ENCODE assay signal across 12 mouse cellular contexts in genomic region chr1:179059286-179060112, GRCm38 (mm10).
A peak's percentile ranks its signal among the peaks of the same experiment; 100 is the strongest.
DNase-seq lines count a peak whose midpoint lies in the region; ATAC-seq lines count a peak whose summit lies in the region.
"Had no signal": no experiment of that assay in that cellular context is flagged by ENCODE, and none has a peak within 500 bp of the region (broad histone marks: within the 10 kb centered on the region; RNA-seq: fewer than 3 reads in every experiment).

No protein-coding gene starts in this region.

- peaks cover 39% of the 10 kb centered on the region for H3K4me1 ChIP-seq in hindbrain, embryonic 13.5 days (replicated peaks)
- peaks cover 6% of the 10 kb centered on the region; the same call in 1 of the 2 replicates for H3K4me1 ChIP-seq in hindbrain, embryonic 11.5 days (replicated peaks; ENCODE audit: control insufficient read depth, insufficient read depth, low read length)
- H3K4me1 ChIP-seq in embryonic facial prominence, embryonic 12.5 days: peaks cover 65% of the 10 kb centered on the region
- peaks cover 75% of the 10 kb centered on the region for H3K4me1 ChIP-seq in limb, embryonic 10.5 days
- H3K4me1 ChIP-seq: megakaryocyte, embryonic 14.5 days had no signal

- peak overlapping the region; percentile 53; the same call in 1 of the 2 replicates for H3K27ac ChIP-seq in hindbrain, embryonic 13.5 days
- H3K27ac ChIP-seq in hindbrain, embryonic 11.5 days (ENCODE audit: low read depth, low read length): no peak overlapping the region
- H3K27ac ChIP-seq in embryonic facial prominence, embryonic 12.5 days: peak overlapping the region; percentile 90
- H3K27ac ChIP-seq in limb, embryonic 10.5 days: peak overlapping the region; percentile 88
- H3K27ac ChIP-seq: neural tube, embryonic 12.5 days had no signal

- H3K9me3 ChIP-seq in hindbrain, embryonic 13.5 days: no peaks in the 10 kb centered on the region
- no peaks in the 10 kb centered on the region for H3K9me3 ChIP-seq in hindbrain, embryonic 11.5 days (ENCODE audit: control insufficient read depth, low read length)
- H3K9me3 ChIP-seq in embryonic facial prominence, embryonic 12.5 days: no peaks in the 10 kb centered on the region
- H3K9me3 ChIP-seq in limb, embryonic 10.5 days (replicated peaks): no peaks in the 10 kb centered on the region
- H3K9me3 ChIP-seq: neural tube, embryonic 12.5 days had no signal

- no peaks in the 10 kb centered on the region for H3K27me3 ChIP-seq in hindbrain, embryonic 13.5 days
- H3K27me3 ChIP-seq in hindbrain, embryonic 11.5 days (ENCODE audit: control insufficient read depth, insufficient read depth, low read length): no peaks in the 10 kb centered on the region
- no peaks in the 10 kb centered on the region for H3K27me3 ChIP-seq in embryonic facial prominence, embryonic 12.5 days
- H3K27me3 ChIP-seq in limb, embryonic 10.5 days (ENCODE audit: low read depth, poor library complexity, severe bottlenecking): no peaks in the 10 kb centered on the region
- H3K27me3 ChIP-seq: megakaryocyte, embryonic 14.5 days; neural tube, embryonic 12.5 days had no signal

- no peak for DNase-seq in hindbrain, embryonic 11.5 days (ENCODE audit: low spot score)
- DNase-seq in ZHBTc4 (ENCODE audit: low read depth, low spot score): peak; percentile 63
- peak; percentile 58 for DNase-seq in limb, embryonic 10.5 days (ENCODE audit: low spot score)
- no peak for DNase-seq in thymus, postnatal 4 days
- DNase-seq: adrenal gland, adult 2 months; left cerebral cortex, postnatal 4 days; thymus, postnatal 14 days had no signal

- 81% methylated on average over 15 of the region's 15 CpGs for WGBS in hindbrain, embryonic 13.5 days
- WGBS in hindbrain, embryonic 11.5 days: 86% methylated on average over 15 of the region's 15 CpGs
- WGBS in embryonic facial prominence, embryonic 12.5 days: 44% methylated on average over 15 of the region's 15 CpGs
- WGBS in limb, embryonic 10.5 days: 59% methylated on average over 15 of the region's 15 CpGs

- no peak overlapping the region for H3K9ac ChIP-seq in hindbrain, embryonic 13.5 days
- no peak overlapping the region for H3K9ac ChIP-seq in hindbrain, embryonic 11.5 days (ENCODE audit: low read depth, low read length)
- H3K9ac ChIP-seq in embryonic facial prominence, embryonic 12.5 days: no peak overlapping the region
- H3K9ac ChIP-seq: neural tube, embryonic 12.5 days had no signal

- no peak for ATAC-seq in hindbrain, embryonic 13.5 days (ENCODE audit: low FRiP score)
- ATAC-seq in hindbrain, embryonic 11.5 days (ENCODE audit: low FRiP score): no peak
- no peak for ATAC-seq in embryonic facial prominence, embryonic 12.5 days (ENCODE audit: insufficient number of reproducible peaks, insufficient read depth, low FRiP score, low TSS enrichment)
- no peak for ATAC-seq in activated CD4-positive, CD25-positive, alpha-beta regulatory T cell, adult 4 months

- no peak overlapping the region for H3K4me2 ChIP-seq in hindbrain, embryonic 13.5 days
- H3K4me2 ChIP-seq in hindbrain, embryonic 11.5 days (replicated peaks; ENCODE audit: low read depth, low read length): no peak overlapping the region
- 0 out of 2 replicates have a peak overlapping the region, but pooled peaks have one; percentile 4 for H3K4me2 ChIP-seq in embryonic facial prominence, embryonic 12.5 days (replicated peaks)

- no peak overlapping the region for H3K4me3 ChIP-seq in hindbrain, embryonic 13.5 days
- no peak overlapping the region for H3K4me3 ChIP-seq in hindbrain, embryonic 11.5 days (ENCODE audit: low read depth, low read length)
- H3K4me3 ChIP-seq in embryonic facial prominence, embryonic 12.5 days: no peak overlapping the region
- peak overlapping the region; percentile 27; the same call in 1 of the 2 replicates for H3K4me3 ChIP-seq in limb, embryonic 10.5 days
- H3K4me3 ChIP-seq: megakaryocyte, embryonic 14.5 days; neural tube, embryonic 12.5 days had no signal

- H3K36me3 ChIP-seq in hindbrain, embryonic 13.5 days: no peaks in the 10 kb centered on the region
- H3K36me3 ChIP-seq in hindbrain, embryonic 11.5 days (ENCODE audit: control insufficient read depth, insufficient read depth, low read length): no peaks in the 10 kb centered on the region
- no peaks in the 10 kb centered on the region for H3K36me3 ChIP-seq in embryonic facial prominence, embryonic 12.5 days
- H3K36me3 ChIP-seq in limb, embryonic 10.5 days: no peaks in the 10 kb centered on the region
- H3K36me3 ChIP-seq: neural tube, embryonic 12.5 days had no signal

Comparison
In these comparisons a context has a peak if more than half of its experiments do, and no peak if none do; other contexts are left out.
1. DNase-seq: peak in ZHBTc4 (single experiment) and limb, embryonic 10.5 days (single experiment); none in hindbrain, embryonic 11.5 days (single experiment) and thymus, postnatal 4 days (single experiment).